Mouse (Mus musculus) midbrain, embryonic 12.5 days (tissue): ENCODE measurements at regions not wholly inside any gene's neighbourhood (a gene's known extent, or its start where the extent isn't known, plus 50 kb on each side); places are given as distances from the start of the nearest gene placed in this dataset.
"Not testable (repeated sequence)": the region's sequence is repeated elsewhere in the genome, so short reads cannot be mapped to it uniquely, and the experiment has no call there.

Experiments
- ATAC-seq: fragments of 200-750 bp; cut with Nextera tagmentation; 2 replicates; pipeline ENCODE4 v1.8.0; 2017; ENCODE audit warnings: low read depth, moderate TSS enrichment, moderate library complexity; ENCODE audit not compliant: low FRiP score
- H3K27ac ChIP-seq: fragments of 300-500 bp; sonication (generic); replicated peaks from 2 replicates; pipeline ENCODE4 v1.5.1; 2016; ENCODE audit warnings: mild to moderate bottlenecking
- H3K27me3 ChIP-seq: fragments of 300-500 bp; sonication (generic); 2 replicates; pipeline ENCODE4 v1.6.1; 2016; ENCODE audit warnings: mild to moderate bottlenecking
- H3K36me3 ChIP-seq: fragments of 300-500 bp; sonication (generic); 2 replicates; pipeline ENCODE4 v1.6.1; 2016
- H3K4me1 ChIP-seq: fragments of 300-500 bp; sonication (generic); 2 replicates; pipeline ENCODE4 v1.6.1; 2016
- H3K4me2 ChIP-seq: fragments of 300-500 bp; sonication (generic); replicated peaks from 2 replicates; pipeline ENCODE4 v1.6.1; 2016; ENCODE audit warnings: mild to moderate bottlenecking, moderate library complexity
- H3K4me3 ChIP-seq: fragments of 300-500 bp; sonication (generic); 2 replicates; pipeline ENCODE4 v1.5.1; 2016; ENCODE audit warnings: mild to moderate bottlenecking
- H3K9ac ChIP-seq: fragments of 300-500 bp; sonication (generic); replicated peaks from 2 replicates; pipeline ENCODE4 v1.6.1; 2016; ENCODE audit warnings: mild to moderate bottlenecking, moderate library complexity
- H3K9me3 ChIP-seq: fragments of 300-500 bp; sonication (generic); 2 replicates; pipeline ENCODE4 v1.6.1; 2016; ENCODE audit warnings: mild to moderate bottlenecking
- WGBS: fragments of 180-500 bp; shearing (Covaris S2); methylation state at CpG from one replicate; pipeline ENCODE4 v1.1.7; 2016; 5-methylcytosine and 5-hydroxymethylcytosine counted together

- ATAC-seq, H3K27me3 ChIP-seq, H3K4me1 ChIP-seq, H3K4me3 ChIP-seq, H3K4me2 ChIP-seq, H3K9ac ChIP-seq, H3K27ac ChIP-seq, H3K9me3 ChIP-seq, H3K36me3 ChIP-seq: not testable (repeated sequence)
- WGBS, result 38% methylated on average over 3 of the region's 3 CpGs
These were observed 1531.6 kb upstream of the B3galt2 start for GRCm38 (mm10) chr1:142108826-142109225.

- Histone ChIP-seq H3K4me3 (no peak overlapping the region), H3K27ac (no peak overlapping the region), H3K27me3 (no peaks in the 10 kb centered on the region), H3K4me2 (no peak overlapping the region), H3K36me3 (no peaks in the 10 kb centered on the region), H3K4me1 (no peaks in the 10 kb centered on the region), H3K9me3 (no peaks in the 10 kb centered on the region), H3K9ac (no peak overlapping the region)
- ATAC-seq, result no peak
- 65% methylated on average over 2 of the region's 2 CpGs for WGBS
These were observed 1483.2 kb upstream of the B3galt2 start for GRCm38 (mm10) chr1:142157310-142157709.

GRCm38 (mm10) chr1:142159481-142159880 lies 1481.0 kb upstream of the B3galt2 start:
- H3K4me2 ChIP-seq, result no peak overlapping the region
- no peaks in the 10 kb centered on the region for H3K36me3 ChIP-seq
- no peaks in the 10 kb centered on the region for H3K4me1 ChIP-seq
- no peaks in the 10 kb centered on the region for H3K27me3 ChIP-seq
- no peak for ATAC-seq
- no peak overlapping the region for H3K4me3 ChIP-seq
- no peak overlapping the region for H3K9ac ChIP-seq
- no peak overlapping the region for H3K27ac ChIP-seq
- H3K9me3 ChIP-seq, result no peaks in the 10 kb centered on the region

- Histone ChIP-seq H3K27me3 (no peaks in the 10 kb centered on the region), H3K4me3 (no peak overlapping the region), H3K9me3 (no peaks in the 10 kb centered on the region), H3K9ac (no peak overlapping the region), H3K27ac (no peak overlapping the region), H3K4me1 (no peaks in the 10 kb centered on the region), H3K36me3 (no peaks in the 10 kb centered on the region), H3K4me2 (no peak overlapping the region)
- peak; percentile 75 for ATAC-seq
These were observed 1473.5 kb upstream of the B3galt2 start for GRCm38 (mm10) chr1:142166945-142167344.

GRCm38 (mm10) chr1:142171134-142171533 lies 1469.3 kb upstream of the B3galt2 start:
- H3K9ac ChIP-seq, result no peak overlapping the region
- H3K27me3 ChIP-seq, result no peaks in the 10 kb centered on the region
- no peaks in the 10 kb centered on the region for H3K4me1 ChIP-seq
- no peak overlapping the region for H3K4me3 ChIP-seq
- no peak for ATAC-seq
- H3K27ac ChIP-seq, result no peak overlapping the region
- no peaks in the 10 kb centered on the region for H3K36me3 ChIP-seq
- WGBS, result 66% methylated on average over 1 of the region's 1 CpGs
- no peaks in the 10 kb centered on the region for H3K9me3 ChIP-seq
- H3K4me2 ChIP-seq, result no peak overlapping the region

- no peaks in the 10 kb centered on the region for H3K36me3 ChIP-seq
- ATAC-seq, result no peak
- no peak overlapping the region for H3K9ac ChIP-seq
- WGBS, result 79% methylated on average over 1 of the region's 1 CpGs
- H3K4me1 ChIP-seq, result no peaks in the 10 kb centered on the region
- H3K4me3 ChIP-seq, result no peak overlapping the region
- no peak overlapping the region for H3K4me2 ChIP-seq
- no peak overlapping the region for H3K27ac ChIP-seq
- H3K27me3 ChIP-seq, result no peaks in the 10 kb centered on the region
- H3K9me3 ChIP-seq, result no peaks in the 10 kb centered on the region
These were observed 1425.7 kb upstream of the B3galt2 start for GRCm38 (mm10) chr1:142214778-142215177.
